Mouse (Mus musculus) neural tube, embryonic 15.5 days (tissue): ENCODE results near the gene Naa38. TPM values are rescaled to one million over a fixed set of nuclear protein-coding genes. Genes with fewer than 3 reads are reported as not detected.

Experiments
- ATAC-seq: fragments of 200-750 bp; cut with Nextera tagmentation; 2 replicates; pipeline ENCODE4 v1.8.0; 2017; ENCODE audit warnings: mild to moderate bottlenecking, moderate TSS enrichment, moderate library complexity; ENCODE audit not compliant: low FRiP score
- H3K27ac ChIP-seq: fragments of 300-500 bp; sonication (generic); replicated peaks from 2 replicates; pipeline ENCODE4 v1.5.1; 2015; ENCODE audit warnings: mild to moderate bottlenecking, inconsistent platforms
- H3K27me3 ChIP-seq: fragments of 300-500 bp; sonication (generic); replicated peaks from 2 replicates; pipeline ENCODE4 v1.6.1; 2015; ENCODE audit warnings: inconsistent platforms
- H3K36me3 ChIP-seq: fragments of 300-500 bp; sonication (generic); 2 replicates; pipeline ENCODE4 v1.6.1; 2015; ENCODE audit warnings: inconsistent platforms
- H3K4me1 ChIP-seq: fragments of 300-500 bp; sonication (generic); 2 replicates; pipeline ENCODE4 v1.6.1; 2015; ENCODE audit warnings: inconsistent platforms
- H3K4me2 ChIP-seq: fragments of 300-500 bp; sonication (generic); 2 replicates; pipeline ENCODE4 v1.6.1; 2015; ENCODE audit warnings: inconsistent platforms, mild to moderate bottlenecking, moderate library complexity
- H3K4me3 ChIP-seq: fragments of 300-500 bp; sonication (generic); replicated peaks from 2 replicates; pipeline ENCODE4 v1.5.1; 2015; ENCODE audit warnings: mild to moderate bottlenecking, inconsistent platforms
- H3K9ac ChIP-seq: fragments of 300-500 bp; sonication (generic); replicated peaks from 2 replicates; pipeline ENCODE4 v1.6.1; 2015; ENCODE audit warnings: mild to moderate bottlenecking, inconsistent platforms
- H3K9me3 ChIP-seq: fragments of 300-500 bp; sonication (generic); replicated peaks from 2 replicates; pipeline ENCODE4 v1.6.1; 2016; ENCODE audit warnings: inconsistent platforms
- WGBS: fragments of 180-500 bp; shearing (Covaris S2); methylation state at CpG from one replicate; pipeline ENCODE4 v1.1.7; 2015; ENCODE audit warnings: mixed read lengths; 5-methylcytosine and 5-hydroxymethylcytosine counted together
- polyA plus RNA-seq: library from polyadenylated mRNA; unstranded; fragments of >200 nt; fragmentation: Nextera tagmentation; extraction: Ambion mirVana; gene quantifications from 2 replicates; pipeline ENCODE4 v1.2.1, GENCODE M21; 2015

Gene Naa38
- polyA plus RNA-seq, 1 experiment from 2014 or later, result 132 TPM

DNA sequence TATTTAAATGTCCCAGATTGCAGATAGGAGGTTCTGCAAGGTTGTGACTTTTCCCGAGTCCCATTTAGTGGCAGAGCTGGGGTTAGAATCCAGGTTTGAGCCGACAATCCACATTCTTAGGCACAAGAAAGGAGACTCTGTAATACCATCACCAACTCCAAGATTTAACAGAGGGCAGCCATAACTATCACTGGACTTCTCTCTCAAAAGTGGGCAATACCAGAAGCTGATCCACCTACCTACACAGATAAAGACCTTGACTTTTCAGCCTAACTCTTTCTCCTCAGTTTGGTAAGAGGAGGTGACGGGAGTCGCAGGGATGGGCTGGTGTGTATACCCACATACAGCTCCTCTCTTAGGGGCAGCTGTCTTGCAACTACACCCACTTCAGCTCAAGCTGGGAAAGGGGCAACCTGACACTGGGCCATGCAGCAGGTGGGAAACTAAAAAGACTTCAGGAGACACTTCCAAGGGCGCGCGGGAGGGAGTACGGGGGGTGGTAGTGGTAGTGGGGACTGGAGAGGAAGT, 21.7 kb downstream of the Naa38 start:
- 3% methylated on average over 8 of the region's 8 CpGs for WGBS
- H3K9ac ChIP-seq, result peak overlapping the region; percentile 60
- no peaks in the 10 kb centered on the region for H3K9me3 ChIP-seq
- peak overlapping the region; percentile 96 for H3K4me2 ChIP-seq
- ATAC-seq, result no peak
- peak overlapping the region; percentile 98 for H3K27ac ChIP-seq
- peak overlapping the region; percentile 65 for H3K4me3 ChIP-seq
- H3K4me1 ChIP-seq, result peaks cover 77% of the 10 kb centered on the region
- H3K27me3 ChIP-seq, result peaks cover 16% of the 10 kb centered on the region
- peaks cover 10% of the 10 kb centered on the region for H3K36me3 ChIP-seq

DNA sequence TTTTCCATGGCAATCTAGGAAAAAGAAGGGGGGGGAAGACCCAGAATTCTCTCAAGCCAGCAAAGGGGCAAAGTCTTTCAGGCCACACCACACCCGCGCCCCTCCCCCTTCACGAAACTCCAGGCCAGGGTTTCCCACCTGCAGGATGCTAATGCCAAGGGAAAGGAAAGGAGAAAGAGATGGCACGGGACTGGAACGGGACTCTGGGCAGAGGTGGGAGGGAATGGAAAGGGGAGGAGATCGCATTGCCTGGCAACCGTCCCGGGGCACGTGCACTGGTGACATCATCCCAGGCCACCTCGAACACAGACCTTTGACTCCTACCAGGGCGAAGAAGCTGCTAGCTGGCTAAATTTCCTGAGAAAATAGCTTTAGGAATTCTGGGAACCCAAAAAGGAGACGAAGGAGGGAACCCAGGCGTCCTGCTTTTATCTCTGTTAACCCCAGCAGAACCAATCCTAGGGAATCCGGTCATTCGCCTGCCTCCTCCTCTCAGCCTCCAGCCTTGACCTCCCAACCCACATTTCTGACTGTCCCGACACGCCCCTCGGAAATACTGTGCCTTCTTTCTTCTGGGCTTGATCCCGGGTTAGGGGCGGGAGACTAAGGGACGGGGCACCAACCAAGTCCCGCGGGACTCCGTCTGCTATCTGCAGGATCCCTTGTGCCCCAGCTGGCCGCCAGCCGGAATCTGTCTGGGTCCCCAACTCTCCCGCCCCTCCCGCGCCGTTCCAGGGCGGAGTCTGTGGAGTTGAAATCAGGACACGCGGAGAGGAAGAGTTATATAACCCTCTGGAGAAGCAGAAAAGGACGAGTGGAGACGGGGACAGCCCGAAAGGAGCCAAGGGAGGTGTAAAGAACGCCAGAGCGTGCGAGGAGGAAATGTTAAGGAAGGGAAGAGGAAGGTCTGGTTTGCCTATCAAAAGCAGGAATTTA, 22.4 kb downstream of the Naa38 start:
- Histone ChIP-seq H3K4me2 (peak overlapping the region; percentile 96), H3K27ac (peak overlapping the region; percentile 98), H3K9ac (peak overlapping the region; percentile 60), H3K4me3 (peak overlapping the region; percentile 65), H3K4me1 (peaks cover 70% of the 10 kb centered on the region), H3K9me3 (no peaks in the 10 kb centered on the region), H3K27me3 (peaks cover 23% of the 10 kb centered on the region), H3K36me3 (peaks cover 5% of the 10 kb centered on the region)
- ATAC-seq, result peak; percentile 29; the same call in 1 of the 2 replicates
- WGBS, result under 1% methylated on average over 39 of the region's 39 CpGs

DNA sequence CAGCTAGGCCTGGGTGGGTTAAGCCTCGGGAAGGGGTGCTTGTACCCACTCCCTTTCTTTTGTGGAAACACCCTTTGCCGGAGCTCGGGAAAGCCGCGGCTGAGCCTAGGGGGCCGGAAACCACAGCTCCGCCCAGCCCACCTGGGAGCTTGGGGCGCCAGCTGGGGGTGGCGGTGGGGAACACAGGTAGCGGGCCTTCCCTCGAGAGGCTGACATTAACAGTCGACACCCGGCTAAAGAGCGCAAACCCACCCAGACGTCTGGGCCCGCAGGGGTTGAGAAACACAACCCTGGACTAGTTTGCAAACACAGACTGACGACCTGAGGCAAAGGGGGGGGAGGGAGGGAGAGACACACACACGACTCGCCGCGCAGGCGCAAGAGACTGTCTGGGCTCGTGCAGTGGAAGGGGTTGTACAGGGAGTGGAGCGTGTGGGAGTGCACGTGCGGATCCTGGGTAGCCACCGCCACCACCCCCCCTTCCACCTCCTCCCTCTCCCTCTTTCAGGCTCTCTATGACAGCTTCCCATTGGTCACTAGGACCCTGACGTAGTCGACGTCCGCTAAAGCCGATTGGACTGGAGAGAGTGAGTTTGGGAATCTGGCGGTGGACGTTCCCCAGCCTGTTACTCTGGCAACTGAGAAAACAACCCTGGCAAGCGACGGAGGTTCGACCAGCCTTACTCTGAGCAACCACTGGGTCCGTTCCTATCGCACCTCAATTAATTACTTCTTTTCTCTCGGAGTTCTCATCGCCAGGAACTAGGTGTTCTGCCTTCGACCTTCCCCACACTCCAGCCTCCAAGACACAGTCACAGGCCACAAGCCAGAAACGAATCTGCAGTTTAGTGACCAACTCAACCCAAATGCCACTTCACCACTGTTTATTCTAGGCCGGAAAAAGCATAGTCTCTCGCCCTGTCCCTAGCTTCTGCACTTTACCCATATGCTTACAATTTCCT, 23.5 kb downstream of the Naa38 start:
- peak; percentile 93 for ATAC-seq
- Histone ChIP-seq H3K4me3 (peak overlapping the region; percentile 65), H3K27ac (peak overlapping the region; percentile 98), H3K9me3 (no peaks in the 10 kb centered on the region), H3K36me3 (no peaks in the 10 kb centered on the region), H3K4me1 (peaks cover 60% of the 10 kb centered on the region), H3K9ac (peak overlapping the region; percentile 60), H3K27me3 (peaks cover 28% of the 10 kb centered on the region), H3K4me2 (peak overlapping the region; percentile 96)
- WGBS, result under 1% methylated on average over 44 of the region's 45 CpGs

DNA sequence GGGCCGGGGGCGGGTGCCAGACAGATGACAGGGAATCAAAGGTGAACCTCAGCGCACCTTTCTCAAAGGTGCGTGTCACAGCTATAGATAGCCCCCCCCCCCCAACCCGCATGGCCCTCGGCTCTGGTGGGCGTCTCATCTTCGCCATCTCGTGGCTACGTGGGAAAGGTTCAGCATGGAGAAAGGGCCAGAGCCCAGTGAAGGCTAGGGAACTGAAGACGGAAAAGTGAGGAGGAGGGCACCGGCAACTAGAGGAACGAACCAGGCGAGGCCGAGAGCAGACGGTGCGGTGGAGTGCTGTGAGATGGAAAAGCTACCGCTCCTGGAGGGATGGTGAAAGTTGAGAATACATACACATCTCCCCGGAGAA, 24.1 kb downstream of the Naa38 start:
- WGBS, result under 1% methylated on average over 19 of the region's 19 CpGs
- Histone ChIP-seq H3K4me1 (peaks cover 53% of the 10 kb centered on the region), H3K36me3 (no peaks in the 10 kb centered on the region), H3K9me3 (no peaks in the 10 kb centered on the region), H3K9ac (peak overlapping the region; percentile 29), H3K27me3 (peaks cover 28% of the 10 kb centered on the region), H3K27ac (peak overlapping the region; percentile 98), H3K4me3 (peak overlapping the region; percentile 65), H3K4me2 (peak overlapping the region; percentile 96)
- ATAC-seq, result peak; percentile 19; the same call in 1 of the 2 replicates

DNA sequence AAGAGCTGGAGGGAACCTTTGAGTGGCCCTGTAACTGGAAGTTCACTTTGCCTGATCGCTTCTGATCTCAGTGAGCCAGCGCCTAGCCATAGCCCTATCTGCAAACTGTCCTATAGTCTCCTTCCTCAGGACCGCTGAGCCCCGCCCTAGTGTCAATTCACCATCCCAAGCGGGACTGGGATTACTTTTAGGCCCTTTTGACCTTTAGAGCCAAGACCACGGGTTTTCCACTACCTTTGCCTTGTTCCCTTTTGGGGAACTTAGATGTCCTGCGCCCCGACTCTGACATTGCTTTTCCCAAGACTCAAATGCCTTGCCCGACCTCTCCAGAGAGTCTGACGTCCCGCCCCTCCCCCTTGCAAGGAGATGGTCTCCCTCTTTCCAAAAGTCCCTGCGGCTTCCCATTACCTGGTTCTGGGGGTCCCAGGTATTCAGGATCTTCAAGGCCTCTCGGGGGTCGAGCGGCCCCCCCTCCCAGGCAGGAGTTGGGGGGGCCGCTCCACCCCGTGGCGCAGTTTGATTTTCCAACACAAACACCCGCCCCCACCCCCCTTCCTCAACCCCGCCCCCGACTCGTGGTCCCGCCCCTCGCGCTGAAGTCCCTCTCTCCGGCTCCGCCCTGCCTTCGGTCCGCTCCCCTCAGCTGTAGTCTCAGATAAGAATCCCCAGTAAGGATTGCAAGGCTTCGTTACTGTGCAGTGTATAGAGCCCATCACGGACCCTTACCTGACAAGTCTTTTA, 24.7 kb downstream of the Naa38 start:
- Histone ChIP-seq H3K4me2 (peak overlapping the region; percentile 96), H3K27me3 (peaks cover 28% of the 10 kb centered on the region), H3K4me1 (peaks cover 47% of the 10 kb centered on the region), H3K9me3 (no peaks in the 10 kb centered on the region), H3K9ac (peak overlapping the region; percentile 29), H3K36me3 (no peaks in the 10 kb centered on the region), H3K4me3 (peak overlapping the region; percentile 65), H3K27ac (peak overlapping the region; percentile 98; the same call in 1 of the 2 replicates)
- under 1% methylated on average over 31 of the region's 31 CpGs for WGBS
- ATAC-seq, result no peak

DNA sequence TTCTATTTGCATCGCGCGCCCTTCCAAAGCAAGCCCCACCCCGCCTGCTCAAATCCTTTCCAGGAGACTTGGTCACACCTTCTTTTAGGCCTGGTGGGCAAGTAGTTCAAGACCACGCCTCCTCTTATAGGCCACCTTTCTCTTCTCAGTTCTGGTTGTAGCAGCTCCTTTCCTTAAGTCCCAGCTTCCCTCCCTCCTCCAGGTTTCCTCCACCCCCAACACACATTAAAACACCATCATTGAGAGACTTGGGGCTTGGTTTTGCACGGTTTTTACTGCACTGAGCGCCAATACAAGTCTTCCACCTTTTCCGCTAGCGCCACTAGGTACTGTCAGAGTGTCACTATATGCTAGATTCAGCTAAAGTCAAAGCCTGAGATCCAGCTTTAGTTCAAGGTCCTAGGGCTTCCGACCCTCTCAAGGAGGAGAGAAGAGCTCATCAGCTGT, 25.3 kb downstream of the Naa38 start:
- ATAC-seq, result no peak

DNA sequence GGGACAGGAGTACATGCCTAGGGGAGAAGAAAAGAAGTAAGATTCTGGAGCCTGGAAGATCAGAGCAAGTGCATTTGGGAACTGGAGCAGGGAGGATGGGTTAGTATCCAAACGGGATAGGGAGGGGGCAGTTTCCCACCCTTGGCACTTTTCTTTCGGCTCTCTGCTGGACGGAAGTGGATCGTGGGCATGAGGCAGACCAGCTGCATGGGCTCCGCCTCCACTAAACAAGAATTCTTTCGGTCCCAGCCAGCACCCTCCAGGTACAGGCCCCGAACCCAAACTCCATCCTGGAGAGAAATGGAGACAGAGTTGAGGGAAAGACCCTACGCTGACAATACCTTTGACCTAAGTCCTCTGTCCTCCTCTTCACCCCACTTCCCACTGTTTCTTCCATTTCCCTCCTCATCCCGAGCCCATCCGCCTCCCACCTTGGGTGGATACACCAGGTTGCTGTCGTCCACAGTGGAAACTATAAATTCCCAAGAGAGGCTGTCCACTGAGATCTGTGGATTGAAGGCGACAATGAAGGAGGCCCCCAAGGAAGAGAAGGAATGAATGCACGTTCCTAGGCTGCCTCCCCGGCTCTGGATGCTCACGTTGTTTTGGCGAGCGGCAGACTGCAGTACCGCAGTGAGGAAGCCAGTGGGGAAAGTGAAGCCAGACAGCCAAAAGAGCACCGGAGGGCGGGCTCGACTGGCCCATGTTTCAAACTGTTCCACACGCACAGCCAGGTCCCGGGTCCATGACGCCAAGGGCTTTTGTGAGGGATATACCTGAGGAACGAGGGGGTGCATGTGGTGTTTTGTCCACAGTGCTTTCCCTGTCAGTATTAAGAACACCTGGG, 26.1 kb downstream of the Naa38 start:
- Histone ChIP-seq H3K9ac (no peak overlapping the region), H3K36me3 (no peaks in the 10 kb centered on the region), H3K4me2 (peak overlapping the region; percentile 96; the same call in 1 of the 2 replicates), H3K27ac (no peak overlapping the region), H3K4me1 (peaks cover 45% of the 10 kb centered on the region), H3K27me3 (peaks cover 28% of the 10 kb centered on the region), H3K4me3 (0 out of 2 replicates have a peak overlapping the region, but pooled peaks have one; percentile 65), H3K9me3 (no peaks in the 10 kb centered on the region)
- no peak for ATAC-seq
- WGBS, result 17% methylated on average over 25 of the region's 25 CpGs

More for the DNA sequence above, 25.3 kb downstream of the Naa38 start:
- WGBS, result 11% methylated on average over 10 of the region's 10 CpGs
- Histone ChIP-seq H3K4me1 (peaks cover 45% of the 10 kb centered on the region), H3K4me3 (peak overlapping the region; percentile 65), H3K9ac (no peak overlapping the region; the same call in 1 of the 2 replicates), H3K4me2 (peak overlapping the region; percentile 96), H3K27ac (no peak overlapping the region), H3K36me3 (no peaks in the 10 kb centered on the region), H3K9me3 (no peaks in the 10 kb centered on the region), H3K27me3 (peaks cover 28% of the 10 kb centered on the region)

DNA sequence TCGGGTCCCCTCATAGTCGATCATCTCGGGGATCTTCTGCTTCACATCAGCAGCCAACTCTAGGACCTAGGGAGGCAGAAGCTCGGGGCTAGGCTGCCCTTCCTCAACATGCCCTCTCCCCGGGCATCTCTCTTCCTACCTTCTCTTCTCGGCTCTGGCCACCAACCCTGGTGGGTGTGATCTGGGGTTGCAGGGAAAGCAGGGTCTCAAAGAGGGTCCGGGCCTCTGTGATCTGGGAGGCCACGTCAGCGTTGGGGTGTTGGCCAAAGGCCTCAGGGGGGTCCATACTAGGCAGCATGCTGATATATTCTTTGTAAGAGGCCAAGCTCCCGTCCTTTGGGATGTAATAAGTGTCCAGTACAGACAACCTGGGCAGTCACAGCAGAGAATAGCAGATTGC, 27.6 kb downstream of the Naa38 start:
- H3K4me2 ChIP-seq, result no peak overlapping the region
- no peaks in the 10 kb centered on the region for H3K36me3 ChIP-seq
- H3K4me3 ChIP-seq, result no peak overlapping the region
- peaks cover 28% of the 10 kb centered on the region for H3K27me3 ChIP-seq
- H3K9me3 ChIP-seq, result no peaks in the 10 kb centered on the region
- WGBS, result 90% methylated on average over 10 of the region's 10 CpGs
- H3K27ac ChIP-seq, result no peak overlapping the region
- H3K9ac ChIP-seq, result no peak overlapping the region
- H3K4me1 ChIP-seq, result peaks cover 33% of the 10 kb centered on the region
- ATAC-seq, result no peak

DNA sequence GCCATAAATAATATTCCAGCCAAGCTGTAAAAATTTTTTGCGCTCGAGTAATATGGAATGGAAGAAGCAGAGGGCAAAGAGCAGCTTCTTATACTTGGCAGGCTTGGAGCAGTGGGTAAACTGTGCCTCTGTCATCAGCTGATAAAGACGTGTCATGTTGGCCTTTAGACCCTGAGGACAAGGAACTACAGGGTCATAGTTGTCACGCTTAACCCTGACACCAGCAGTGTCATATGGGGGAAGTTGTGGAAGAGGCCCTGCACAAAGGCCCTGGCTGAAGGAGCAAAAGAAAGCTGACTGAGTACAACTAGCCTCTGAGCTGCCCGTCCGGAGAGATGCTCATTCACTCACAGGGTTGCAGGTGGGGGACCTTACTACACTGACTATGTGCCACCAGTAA, 28.6 kb downstream of the Naa38 start:
- 82% methylated on average over 6 of the region's 6 CpGs for WGBS
- no peak overlapping the region for H3K27ac ChIP-seq

DNA sequence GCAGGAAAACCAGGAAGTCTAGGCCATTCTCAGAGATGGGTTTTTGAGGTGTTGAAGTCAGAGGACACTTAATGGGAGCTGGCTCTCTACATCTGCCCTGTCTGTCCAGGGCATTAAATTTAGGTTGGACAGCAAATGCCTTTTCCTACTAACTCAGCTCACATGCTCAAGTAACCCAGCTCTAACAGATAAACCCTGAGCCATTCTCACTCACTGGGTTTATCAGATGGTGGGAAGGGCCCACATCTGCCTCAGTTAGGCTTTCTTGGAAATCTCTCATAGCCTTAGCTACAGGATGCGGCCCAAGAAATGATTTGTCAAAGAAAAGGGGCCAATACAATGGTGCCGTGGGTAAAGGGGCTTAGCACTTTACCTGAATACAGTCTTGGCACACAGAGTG, 31.0 kb downstream of the Naa38 start:
- Histone ChIP-seq H3K4me1 (0 out of 2 replicates have a peak, but pooled peaks cover 4% of the 10 kb centered on the region), H3K4me3 (no peak overlapping the region), H3K27ac (no peak overlapping the region), H3K27me3 (peaks cover 19% of the 10 kb centered on the region), H3K36me3 (no peaks in the 10 kb centered on the region), H3K9ac (no peak overlapping the region), H3K4me2 (no peak overlapping the region), H3K9me3 (no peaks in the 10 kb centered on the region)
- WGBS, result 89% methylated on average over 2 of the region's 2 CpGs
- no peak for ATAC-seq

More for the DNA sequence above, 28.6 kb downstream of the Naa38 start:
- Histone ChIP-seq H3K4me1 (peaks cover 25% of the 10 kb centered on the region), H3K4me2 (no peak overlapping the region), H3K4me3 (no peak overlapping the region), H3K36me3 (no peaks in the 10 kb centered on the region), H3K9me3 (no peaks in the 10 kb centered on the region), H3K9ac (no peak overlapping the region), H3K27me3 (peaks cover 28% of the 10 kb centered on the region)
- no peak for ATAC-seq
